Mouse (Mus musculus): ENCODE data around the gene Dock4.
A peak's percentile ranks its signal among the peaks of the same experiment; 100 is the strongest.
"Not testable (repeated sequence)": the region's sequence is repeated elsewhere in the genome, so short reads cannot be mapped to it uniquely, and the experiment has no call there.

The Dock4 gene

DNA sequence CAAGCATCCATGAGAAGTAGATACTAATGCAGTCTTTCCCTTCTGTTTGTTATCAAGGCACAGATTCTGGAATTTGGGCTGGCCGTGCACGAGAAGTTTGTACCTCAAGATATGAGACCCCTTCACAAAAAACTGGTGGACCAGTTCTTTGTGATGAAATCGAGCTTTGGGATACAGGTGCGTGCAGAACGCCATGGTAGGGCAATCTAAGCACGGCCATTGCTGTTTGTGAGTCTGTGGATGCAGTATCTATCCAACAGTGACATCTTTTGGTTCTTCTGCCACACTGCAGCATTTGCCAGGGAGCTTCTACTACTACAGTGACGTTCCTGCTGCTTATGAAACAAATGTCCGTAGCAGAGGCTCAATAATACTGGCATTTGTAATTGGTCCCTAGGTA, 386.4 kb downstream of the Dock4 start:
- DNase-seq: no peak

DNA sequence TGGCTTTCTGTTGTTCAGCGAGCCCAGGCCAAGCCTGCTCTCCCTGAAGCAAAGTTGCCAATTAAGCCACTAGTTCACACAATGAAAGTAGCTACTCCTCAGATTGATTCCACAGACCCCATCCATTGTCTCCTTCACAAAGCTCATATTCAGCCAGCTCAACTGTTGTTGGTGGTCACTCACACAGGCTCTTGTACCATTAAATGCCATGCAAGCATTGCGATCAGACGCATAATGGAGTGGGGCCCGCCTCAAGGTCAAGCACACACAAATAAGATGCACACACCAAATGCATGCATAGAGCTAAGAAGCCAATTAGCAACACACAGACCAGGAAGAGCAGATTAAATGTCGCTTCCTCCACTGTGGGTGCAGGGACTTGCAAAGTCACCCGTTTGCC, 391.2 kb downstream of the Dock4 start:
- no peak for DNase-seq

DNA sequence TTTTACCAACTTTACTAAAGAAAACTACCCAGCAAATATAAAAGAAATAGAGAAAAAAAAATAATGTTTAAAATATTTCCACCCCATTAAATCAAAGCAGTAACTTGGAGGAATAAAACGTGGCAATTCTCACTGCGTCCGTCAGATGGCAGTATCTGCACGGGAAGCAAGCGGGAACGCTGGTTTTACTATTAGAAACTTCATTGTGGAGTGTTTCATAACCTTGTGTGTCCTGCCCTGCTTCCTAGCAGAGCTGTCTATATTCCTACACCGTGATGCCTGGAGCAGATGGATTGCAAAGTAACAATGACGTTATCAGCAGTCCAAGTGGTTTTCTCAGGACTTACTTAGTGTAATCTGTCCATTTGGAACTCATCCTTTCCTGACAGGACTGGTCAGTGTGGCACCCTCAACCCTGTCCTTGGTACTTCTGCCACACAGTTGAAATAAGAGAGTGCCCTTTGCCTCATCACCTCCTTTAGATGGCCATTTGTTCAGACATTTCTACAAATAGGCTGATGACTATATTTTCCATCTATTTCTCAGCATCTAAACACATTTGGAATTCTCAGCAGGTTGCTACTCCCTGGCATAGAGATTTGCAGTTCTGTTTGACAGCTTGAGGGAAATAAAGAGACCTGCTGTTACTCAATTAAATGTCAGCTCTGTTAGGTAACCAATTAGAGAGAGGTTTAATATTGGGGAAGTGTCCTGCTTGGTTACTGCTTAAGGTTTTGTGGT, 392.0 kb downstream of the Dock4 start:
- peak in 1 of 2 experiments; percentile 10 for DNase-seq

DNA sequence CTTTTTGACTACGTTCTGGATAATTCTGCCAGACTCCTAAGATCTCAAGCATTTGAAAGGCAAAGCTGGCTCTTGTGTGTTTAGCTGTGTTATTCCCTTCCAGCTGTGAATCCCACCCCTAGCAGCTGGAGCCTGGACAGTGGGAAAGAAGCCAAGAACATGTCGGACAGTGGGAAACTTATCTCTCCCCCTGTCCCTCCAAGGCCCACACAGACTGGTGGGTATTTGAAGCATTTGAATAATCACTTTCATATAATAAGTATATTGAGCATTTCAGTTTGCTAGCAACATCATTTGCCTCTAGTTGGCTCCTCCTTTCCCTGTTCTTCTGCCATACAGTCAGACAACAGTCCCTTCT, 392.6 kb downstream of the Dock4 start:
- DNase-seq: no peak

DNA sequence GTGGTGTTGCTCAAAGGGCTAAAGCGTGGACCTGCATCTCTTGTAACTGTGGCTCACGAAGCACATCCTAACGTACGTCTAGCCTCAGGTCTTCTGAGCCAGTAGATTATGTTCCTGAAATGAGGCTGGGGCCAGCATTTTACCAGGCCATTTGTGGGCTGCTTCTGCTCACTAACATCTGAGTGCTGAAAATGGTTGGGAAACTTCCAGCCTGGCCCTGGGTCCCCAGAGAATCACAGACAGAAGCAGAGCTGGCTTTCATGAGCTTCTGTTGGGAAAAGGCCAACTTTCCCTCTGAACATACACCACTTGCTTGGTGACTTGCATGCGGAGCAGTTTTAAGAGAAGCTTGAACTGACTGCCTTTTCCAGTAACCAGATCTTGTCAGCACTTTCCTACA, 393.2 kb downstream of the Dock4 start:
- no peak for DNase-seq

DNA sequence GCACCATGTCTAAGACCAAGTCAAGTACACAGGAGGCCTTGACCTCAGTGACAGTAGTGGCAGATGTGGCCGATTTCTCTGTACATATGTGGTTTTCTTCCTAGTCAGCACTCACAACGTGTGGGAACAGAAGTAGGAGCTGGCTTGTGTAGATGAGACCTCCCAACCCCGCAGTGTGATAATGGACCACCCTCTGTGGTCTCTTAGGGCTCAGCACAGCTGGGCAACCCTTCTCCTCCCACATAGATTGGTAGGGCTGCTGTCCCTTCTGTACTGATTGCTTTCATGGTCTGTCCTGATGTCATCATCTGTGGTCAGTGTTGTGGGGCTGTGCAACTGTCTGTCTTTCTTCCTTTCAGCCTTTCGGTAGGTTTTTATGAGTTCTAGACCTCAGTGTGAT, 394.1 kb downstream of the Dock4 start:
- no peak for DNase-seq

DNA sequence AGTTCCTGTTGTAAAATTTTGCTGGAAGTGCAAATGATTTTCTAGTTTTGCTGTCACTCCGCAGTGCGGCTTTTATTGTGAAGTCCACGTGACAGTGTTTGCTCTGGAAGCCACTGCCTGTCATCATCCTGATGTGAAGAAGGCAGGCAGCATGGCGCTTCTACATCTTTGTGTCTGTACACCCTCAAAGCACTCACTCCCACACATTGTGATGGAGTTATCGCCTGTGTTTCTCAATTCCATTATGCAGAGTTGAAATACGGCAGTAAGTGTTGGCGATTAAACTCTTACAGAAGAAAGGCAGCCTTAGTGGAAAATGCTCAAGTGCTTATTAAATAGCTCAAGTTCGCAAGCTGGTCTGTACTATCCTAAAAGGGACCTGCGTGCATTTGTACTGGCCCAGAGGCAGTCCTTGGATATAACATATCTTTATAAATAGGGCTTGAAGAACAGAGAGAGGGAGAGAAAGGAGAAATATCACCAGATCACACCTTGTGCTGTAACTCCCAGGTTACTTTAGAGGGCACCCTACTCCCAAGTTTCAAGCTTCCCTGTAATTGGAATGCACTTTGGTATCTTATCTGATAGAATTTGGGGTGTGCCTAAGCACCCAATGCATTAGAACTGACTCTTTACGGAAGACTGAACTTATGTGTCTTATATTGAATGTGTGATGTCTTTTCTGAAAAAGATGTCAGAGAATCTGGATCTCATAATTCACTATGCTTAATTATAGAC, 396.7 kb downstream of the Dock4 start:
- no peak for DNase-seq

DNA sequence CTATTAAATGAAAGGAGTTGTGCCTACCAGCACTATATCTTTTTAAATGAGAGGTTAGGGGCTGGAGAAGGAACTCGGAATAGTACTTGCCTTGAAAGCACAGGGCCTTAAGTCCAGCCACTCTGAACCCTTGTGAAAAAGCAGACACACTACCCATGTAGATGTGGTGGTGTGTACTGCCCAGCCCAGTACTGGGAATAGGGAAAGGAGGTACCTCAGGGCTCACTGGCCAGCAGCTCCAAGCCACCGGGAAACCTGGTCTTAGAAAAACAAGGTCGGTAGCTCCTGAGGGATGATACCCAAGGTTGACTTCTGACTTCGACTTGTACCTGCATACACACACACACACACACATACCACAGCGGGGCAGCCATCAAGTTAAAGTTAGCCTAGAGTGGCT, 397.2 kb downstream of the Dock4 start:
- DNase-seq: no peak

DNA sequence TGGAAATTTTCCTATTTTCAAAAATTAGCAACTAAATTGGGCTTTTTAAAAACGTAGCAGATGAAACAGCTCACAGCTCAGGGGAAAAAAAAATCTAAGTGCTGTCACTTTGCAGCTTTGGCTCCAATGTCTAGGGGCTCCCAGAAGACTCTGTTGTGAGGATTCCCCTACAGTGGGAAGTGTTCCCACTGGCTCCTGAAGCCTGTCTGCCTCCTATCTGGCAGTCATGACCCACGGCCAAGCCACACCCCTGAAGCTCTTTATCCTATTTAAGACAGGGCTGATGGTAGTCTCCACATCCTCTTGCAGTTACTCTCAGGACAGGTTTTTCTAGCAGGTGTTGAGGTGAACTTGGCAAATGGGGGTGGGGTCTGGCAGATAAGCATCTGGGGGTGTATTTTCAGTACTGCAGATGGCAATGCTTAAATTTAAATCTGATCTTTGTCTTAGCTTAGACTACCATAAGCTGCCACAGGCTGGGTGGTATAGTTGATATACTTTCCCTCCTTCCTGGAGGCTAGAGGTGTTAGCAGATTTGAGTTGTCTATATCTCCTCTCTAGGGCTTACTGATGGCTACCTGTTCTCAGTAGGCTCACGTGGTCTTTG, 397.8 kb downstream of the Dock4 start:
- no peak for DNase-seq

DNA sequence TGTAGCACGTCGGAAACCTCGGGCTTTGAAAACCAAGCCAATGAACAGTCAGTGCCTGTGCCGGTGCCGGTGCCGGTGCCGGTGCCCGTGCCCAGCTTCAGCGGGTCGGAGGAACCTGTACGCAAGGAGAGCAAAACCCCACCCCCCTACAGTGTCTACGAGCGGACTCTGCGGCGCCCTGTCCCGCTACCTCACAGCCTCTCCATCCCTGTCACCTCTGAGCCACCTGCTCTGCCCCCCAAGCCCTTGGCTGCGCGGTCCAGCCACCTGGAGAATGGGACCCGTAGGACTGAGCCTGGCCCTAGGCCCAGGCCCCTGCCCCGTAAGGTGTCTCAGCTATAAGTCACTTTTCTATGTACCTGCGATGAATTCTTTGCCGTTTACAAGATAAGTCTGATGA, 398.6 kb downstream of the Dock4 start:
- no peak for DNase-seq

DNA sequence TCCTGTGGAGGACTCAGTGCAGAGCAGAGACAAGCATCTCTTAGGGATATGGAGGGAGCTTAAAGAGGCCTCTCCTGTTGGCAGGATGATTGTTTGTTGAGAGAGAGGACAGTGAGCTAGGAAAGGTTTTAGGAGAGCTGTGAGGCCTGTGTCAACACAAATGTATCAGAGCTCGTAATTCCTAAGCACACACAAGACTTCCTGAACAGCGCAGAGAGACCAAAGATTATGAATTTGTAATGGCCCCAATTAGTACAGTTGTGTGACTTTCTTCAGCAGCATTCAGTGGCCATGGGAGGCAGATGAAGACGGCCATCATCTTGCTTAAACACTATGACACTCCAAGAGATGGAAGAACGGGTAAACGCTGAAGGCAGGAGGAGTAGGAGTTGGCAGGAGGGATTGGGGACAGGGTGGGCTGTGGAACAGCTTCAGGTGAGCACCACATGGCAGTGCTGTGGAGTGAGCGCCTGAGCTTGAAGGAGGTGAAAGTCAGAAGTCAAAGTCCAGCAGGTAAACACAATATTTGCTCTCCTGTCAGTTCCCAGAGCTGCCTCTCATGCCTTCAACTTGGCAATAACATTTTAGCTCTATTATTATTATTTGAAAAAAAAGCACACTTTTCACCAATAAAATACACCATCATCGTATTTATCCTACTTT, 409.1 kb downstream of the Dock4 start:
- no peak for DNase-seq

DNA sequence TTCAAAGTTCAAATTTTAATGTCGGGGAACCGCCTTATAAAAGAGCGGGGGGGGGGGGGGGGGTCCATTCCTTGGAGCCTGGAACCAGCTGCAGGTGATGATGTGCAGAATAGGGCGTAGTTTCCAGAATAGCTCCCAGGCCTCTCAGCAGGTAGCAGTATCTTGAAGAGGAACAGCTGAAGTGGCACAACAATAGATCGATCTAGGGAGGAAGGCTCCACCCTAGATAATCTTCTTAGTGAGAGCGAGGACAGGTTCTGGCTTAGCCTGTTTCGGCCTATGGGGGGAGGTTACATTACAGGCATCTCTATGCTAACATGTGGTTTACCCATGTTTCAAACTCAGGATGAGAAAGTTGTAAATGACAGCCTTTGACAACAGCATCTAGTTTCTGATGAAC, 411.7 kb downstream of the Dock4 start:
- no peak for DNase-seq

DNA sequence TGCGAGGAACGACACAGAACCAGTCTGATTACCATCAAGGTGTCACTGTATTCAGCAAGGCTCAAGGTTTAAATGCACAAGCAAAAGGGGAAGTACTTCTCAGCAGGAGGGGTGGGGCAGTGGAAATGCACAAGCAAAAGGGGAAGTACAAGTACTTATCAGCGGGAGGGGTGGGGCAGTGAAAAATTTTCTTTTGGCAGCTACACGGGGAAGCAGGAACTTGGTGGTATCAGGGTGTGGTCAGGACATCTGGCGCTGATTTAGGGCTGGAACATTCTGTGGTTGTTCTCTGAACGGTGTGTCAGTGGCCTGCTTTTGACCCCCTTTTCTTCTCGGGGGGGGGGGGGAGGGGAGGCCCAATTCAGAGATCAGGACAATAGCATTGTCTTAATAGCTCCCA, 413.0 kb downstream of the Dock4 start:
- not testable (repeated sequence) for DNase-seq

DNA sequence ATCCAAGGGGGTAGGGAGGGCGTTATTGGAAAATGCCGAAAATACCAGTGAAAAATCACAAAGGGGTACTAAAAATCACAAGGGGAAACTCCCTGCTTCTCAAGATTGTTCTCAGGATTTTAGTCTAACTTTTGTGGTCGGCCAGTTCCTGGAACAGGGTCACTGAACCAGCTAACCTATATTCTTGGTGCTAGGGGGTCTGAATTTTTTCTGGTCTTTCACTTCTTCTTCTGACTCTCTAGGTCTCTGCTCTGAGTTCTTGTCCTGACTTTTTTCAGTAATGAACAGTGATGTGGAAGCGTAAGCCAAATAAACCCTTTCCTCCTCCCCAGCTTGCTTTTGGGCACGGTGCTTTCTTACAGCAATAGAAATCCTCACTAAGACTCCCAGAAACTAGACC, 424.6 kb downstream of the Dock4 start:
- no peak for DNase-seq

DNA sequence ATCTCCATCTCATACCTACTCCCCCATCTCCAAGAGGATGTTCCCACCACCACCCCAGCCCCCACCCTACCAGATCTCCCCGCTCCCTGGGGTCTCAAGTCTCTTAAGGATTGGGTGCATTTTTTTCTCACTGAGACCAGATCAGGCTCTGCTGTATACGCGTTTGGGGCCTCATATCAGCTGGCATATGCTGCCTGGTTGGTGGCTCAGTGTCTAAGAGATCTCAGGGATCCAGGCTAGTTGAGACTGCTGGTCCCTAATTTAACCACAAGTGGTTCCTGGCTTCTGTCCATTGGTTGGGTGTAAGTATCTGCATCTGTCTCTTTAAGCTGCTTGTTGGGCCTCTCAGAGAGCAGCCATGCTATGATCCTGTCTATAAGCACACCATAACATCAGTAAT, 427.0 kb downstream of the Dock4 start:
- no peak for DNase-seq

DNA sequence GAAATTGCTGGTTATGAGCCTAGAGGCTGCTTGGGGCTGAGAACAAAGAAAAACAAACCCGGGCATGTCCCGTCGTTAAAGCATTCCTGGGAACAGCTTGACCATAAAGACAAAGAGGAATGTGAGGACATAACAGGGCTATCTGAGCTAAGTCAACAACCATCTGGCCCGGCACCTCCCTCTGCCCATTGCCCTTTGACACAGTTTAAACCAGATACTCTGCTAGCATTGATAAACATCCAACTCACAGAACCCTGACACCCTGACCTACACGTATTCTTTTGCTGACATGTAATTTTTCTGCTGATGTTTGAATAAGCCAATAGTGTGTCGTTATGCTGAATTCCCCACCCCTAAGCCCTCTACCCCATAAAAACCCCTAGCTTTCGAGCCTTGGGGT, 427.5 kb downstream of the Dock4 start:
- DNase-seq: not testable (repeated sequence)

DNA sequence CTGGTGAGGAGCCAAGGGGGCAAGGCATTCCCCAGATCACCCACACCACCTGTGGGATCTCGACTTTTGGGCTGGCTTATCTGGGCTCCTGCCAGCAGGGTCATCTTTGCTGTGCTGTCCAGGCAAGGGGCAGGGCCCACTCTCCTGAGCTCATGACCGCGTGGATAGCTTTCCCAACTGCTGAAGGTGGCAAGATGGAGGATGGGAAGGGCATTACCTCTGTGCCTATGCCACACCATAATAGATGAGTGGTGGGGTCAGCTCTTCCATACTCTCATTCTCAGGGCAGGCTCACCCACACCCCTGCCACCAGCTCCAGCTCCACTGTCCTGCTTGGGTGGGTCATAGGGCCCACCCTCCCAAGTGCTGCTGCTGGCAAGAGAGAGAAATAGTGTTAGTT, 439.2 kb downstream of the Dock4 start:
- no peak for DNase-seq

DNA sequence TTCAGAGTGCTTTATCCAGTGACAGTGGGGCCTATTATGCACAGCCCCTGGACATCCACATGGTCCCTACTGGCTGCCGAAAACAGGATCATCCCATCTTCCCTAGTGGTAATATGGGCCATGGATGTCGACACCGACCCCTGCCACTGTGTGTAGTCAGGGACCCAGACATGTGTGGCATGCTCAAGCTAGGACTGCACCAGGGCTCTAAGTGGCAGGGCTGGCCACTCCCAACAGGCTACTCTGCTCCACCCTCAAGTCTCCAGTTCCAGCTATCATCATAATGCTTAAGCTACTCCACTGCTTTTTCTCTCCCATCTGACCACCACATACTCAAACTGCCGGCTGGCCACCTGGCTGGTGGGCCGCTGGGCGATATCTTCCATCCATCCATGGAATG, 439.6 kb downstream of the Dock4 start:
- DNase-seq: no peak

DNA sequence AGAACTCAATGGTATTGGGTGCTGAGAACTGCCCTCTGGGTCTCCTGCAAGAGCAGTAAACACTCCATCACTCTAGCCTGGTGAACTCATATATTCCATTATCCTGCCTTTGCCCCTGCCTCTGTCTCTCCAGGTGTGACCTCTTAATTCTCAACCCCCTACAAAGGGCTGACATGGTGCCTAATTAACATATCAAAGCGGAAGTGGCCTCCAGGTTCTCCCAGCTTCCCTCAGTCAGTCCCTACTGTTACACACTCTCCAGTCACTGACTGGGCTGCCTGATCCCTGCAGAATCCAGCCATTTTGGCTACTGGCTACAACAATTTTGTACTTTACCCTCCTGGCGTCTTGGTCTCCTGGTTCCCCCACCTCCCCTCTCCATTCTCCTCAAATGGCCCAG, 441.7 kb downstream of the Dock4 start:
- no peak for DNase-seq

DNA sequence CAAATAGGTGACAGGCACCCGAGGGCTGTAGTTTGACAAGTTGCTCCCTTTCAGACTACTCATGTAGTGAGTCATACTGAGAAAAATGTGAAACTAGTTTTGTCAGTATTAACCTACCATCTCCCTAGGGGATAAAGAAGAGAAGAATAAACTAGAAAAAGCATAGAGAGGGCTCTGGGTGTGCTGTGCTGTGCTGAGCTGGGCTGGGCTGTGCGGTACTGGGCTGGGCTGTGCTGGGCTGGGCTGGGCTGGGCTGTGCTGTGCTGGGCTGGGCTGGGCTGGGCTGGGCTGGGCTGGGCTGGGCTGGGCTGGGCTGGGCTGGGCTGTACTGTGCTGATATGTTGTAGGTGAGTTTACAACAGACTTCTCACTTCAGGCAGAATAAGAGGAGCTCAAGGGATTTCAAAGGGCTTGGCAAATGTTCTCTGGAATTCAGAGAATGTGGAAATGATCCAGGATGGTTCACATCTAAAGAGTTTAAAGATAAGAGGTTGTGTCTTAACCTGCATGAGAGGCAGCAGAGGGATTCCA, 442.6 kb downstream of the Dock4 start:
- DNase-seq: no peak

DNA sequence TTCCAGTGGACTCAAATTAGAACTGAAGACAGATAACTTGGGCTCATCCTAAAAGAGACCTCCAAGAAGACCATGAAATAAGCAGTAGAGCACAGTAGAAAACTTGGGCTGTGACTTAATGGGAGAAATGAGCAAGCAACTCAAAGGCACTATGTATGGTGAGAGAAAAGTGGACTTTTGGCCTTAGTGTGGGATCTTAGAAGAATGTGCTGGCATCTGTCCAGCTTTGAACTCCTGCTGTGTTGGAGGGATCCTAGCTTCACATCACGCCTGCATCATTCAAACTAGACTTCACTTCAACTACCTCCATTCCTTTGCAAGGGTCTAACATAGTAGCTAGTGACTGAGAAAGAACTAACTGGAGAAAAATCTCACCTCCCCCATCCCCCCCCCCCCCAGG, 443.1 kb downstream of the Dock4 start:
- DNase-seq: no peak

DNA sequence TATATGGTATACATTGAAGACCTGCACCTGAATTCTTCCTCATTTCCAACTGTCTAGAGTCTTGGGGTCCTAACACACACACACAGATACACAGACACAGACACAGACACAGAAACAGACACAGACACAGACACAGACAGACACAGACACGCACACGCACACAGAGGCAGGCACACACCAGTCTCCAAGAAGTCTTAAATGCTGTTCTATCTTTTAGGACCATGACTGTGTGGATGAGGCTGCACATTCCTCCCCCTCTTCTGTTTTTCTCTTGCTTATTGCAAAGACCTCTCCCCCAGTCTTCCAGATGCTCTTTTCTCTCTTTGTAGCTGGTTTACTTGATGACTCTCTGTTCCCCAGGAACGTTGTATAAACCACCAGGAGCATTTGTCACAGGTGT, 443.8 kb downstream of the Dock4 start:
- no peak for DNase-seq

DNA sequence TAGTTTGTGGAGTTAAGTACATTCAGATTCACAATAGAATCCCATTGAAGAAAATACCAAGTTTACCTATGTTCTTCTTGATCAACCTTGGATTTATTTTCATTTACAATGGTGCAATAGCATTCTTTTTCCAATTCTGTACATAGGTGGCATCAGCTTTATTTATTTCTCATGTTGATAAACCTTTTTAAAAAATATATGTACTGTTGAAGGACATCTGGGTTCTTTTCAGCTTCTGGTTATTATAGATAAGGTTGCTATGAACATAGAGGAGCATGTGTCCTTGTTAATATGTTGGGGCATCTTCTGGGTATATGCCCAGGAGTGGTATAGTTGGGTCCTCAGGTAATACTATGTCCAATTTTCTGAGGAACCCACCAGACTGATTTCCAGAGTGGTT, 445.4 kb downstream of the Dock4 start:
- DNase-seq: no peak

DNA sequence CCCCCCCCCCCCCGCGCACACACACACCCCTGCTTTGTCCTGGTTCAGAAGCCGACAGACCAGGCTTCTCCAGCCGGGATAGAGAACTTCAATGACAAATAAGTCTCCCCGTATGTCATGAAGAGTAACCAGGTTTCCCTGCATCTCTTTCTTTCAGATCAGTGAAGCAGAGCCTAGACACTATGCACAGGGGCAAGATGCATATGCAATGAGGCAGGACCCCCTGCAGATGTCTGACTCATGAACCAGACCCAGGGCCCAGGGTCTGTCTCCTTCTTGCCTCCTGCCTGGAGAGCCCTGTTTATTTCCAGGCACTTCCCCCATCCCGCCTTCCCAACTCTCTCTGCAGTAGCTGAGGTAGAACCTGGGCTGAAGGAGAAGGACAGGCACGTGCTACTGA, 448.0 kb downstream of the Dock4 start:
- DNase-seq: no peak
